Mouse (Mus musculus) liver, embryonic 13.5 days (tissue): ENCODE data around the gene Tmem88b. TPM values are rescaled to one million over a fixed set of nuclear protein-coding genes. Genes with fewer than 3 reads are reported as not detected.
"Not testable (repeated sequence)": the region's sequence is repeated elsewhere in the genome, so short reads cannot be mapped to it uniquely, and the experiment has no call there.

Experiments used
- ATAC-seq: fragments of 200-750 bp; cut with Nextera tagmentation; 2 replicates; pipeline ENCODE4 v1.8.0; 2017; ENCODE audit warnings: low read depth, mild to moderate bottlenecking, moderate number of reproducible peaks, moderate library complexity
- DNase-seq: peaks from one replicate; pipeline ENCODE4 v3.0.0; 2022
- H3K27ac ChIP-seq: fragments of 300-500 bp; sonication (generic); 2 replicates; pipeline ENCODE4 v1.5.1; 2015; ENCODE audit warnings: moderate library complexity, mild to moderate bottlenecking, inconsistent platforms
- H3K27me3 ChIP-seq: fragments of 300-500 bp; sonication (generic); 2 replicates; pipeline ENCODE4 v1.6.1; 2015; ENCODE audit warnings: mild to moderate bottlenecking, inconsistent platforms
- H3K36me3 ChIP-seq: fragments of 300-500 bp; sonication (generic); 2 replicates; pipeline ENCODE4 v1.6.1; 2015; ENCODE audit warnings: mild to moderate bottlenecking, inconsistent platforms
- H3K4me1 ChIP-seq: fragments of 300-500 bp; sonication (generic); replicated peaks from 2 replicates; pipeline ENCODE4 v1.6.1; 2015; ENCODE audit warnings: inconsistent platforms
- H3K4me2 ChIP-seq: fragments of 300-500 bp; sonication (generic); 2 replicates; pipeline ENCODE4 v1.6.1; 2015; ENCODE audit warnings: inconsistent platforms, mild to moderate bottlenecking, moderate library complexity
- H3K4me3 ChIP-seq: fragments of 300-500 bp; sonication (generic); replicated peaks from 2 replicates; pipeline ENCODE4 v1.5.1; 2015; ENCODE audit warnings: mild to moderate bottlenecking, inconsistent platforms
- H3K9ac ChIP-seq: fragments of 300-500 bp; sonication (generic); 2 replicates; pipeline ENCODE4 v1.6.1; 2015; ENCODE audit warnings: mild to moderate bottlenecking, inconsistent platforms
- H3K9me3 ChIP-seq: fragments of 300-500 bp; sonication (generic); replicated peaks from 2 replicates; pipeline ENCODE4 v1.6.1; 2016; ENCODE audit warnings: inconsistent platforms
- WGBS: fragments of 180-500 bp; shearing (Covaris S2); methylation state at CpG from one replicate; pipeline ENCODE4 v1.1.7; 2015; ENCODE audit not compliant: insufficient replicate concordance; 5-methylcytosine and 5-hydroxymethylcytosine counted together
- polyA plus RNA-seq: library from polyadenylated mRNA; unstranded; fragments of >200 nt; fragmentation: Nextera tagmentation; extraction: Ambion mirVana; gene quantifications from 2 replicates; pipeline ENCODE4 v1.2.1, GENCODE M21; 2015

The Tmem88b gene
- polyA plus RNA-seq, 1 experiment from 2014 or later: 0.14 TPM

- H3K4me2 ChIP-seq: peak overlapping the region; percentile 97
- peak overlapping the region; percentile 85 for H3K9ac ChIP-seq
- H3K27me3 ChIP-seq: no peaks in the 10 kb centered on the region
- H3K36me3 ChIP-seq: peaks cover 34% of the 10 kb centered on the region
- H3K27ac ChIP-seq: peak overlapping the region; percentile 71
- DNase-seq: peak; percentile 37
- WGBS: 2% methylated on average over 10 of the region's 10 CpGs
- H3K4me1 ChIP-seq: peaks cover 40% of the 10 kb centered on the region
- no peaks in the 10 kb centered on the region for H3K9me3 ChIP-seq
- ATAC-seq: 0 out of 2 replicates have a peak, but pooled peaks have one; percentile 1
- H3K4me3 ChIP-seq: peak overlapping the region; percentile 82
These were observed 25.6 kb downstream of the Tmem88b start for GRCm38 (mm10) chr4:155759862-155760612.

- no peak overlapping the region for H3K9ac ChIP-seq
- no peak overlapping the region for H3K27ac ChIP-seq
- no peak overlapping the region for H3K4me3 ChIP-seq
- WGBS: 85% methylated on average over 12 of the region's 12 CpGs
- ATAC-seq: no peak
- peaks cover 36% of the 10 kb centered on the region for H3K4me1 ChIP-seq
- H3K4me2 ChIP-seq: no peak overlapping the region
- peaks cover 62% of the 10 kb centered on the region for H3K36me3 ChIP-seq
- H3K9me3 ChIP-seq: no peaks in the 10 kb centered on the region
- no peaks in the 10 kb centered on the region for H3K27me3 ChIP-seq
- no peak for DNase-seq
These were observed 28.7 kb downstream of the Tmem88b start for GRCm38 (mm10) chr4:155757011-155757410.

GRCm38 (mm10) chr4:155746575-155747490 is 38.8 kb downstream of the Tmem88b start:
- H3K36me3 ChIP-seq: peaks cover 100% of the 10 kb centered on the region

GRCm38 (mm10) chr4:155746036-155746548 is 39.6 kb downstream of the Tmem88b start:
- H3K4me1 ChIP-seq: no peaks in the 10 kb centered on the region
- 77% methylated on average over 8 of the region's 8 CpGs for WGBS
- H3K9me3 ChIP-seq: no peaks in the 10 kb centered on the region
- no peaks in the 10 kb centered on the region for H3K27me3 ChIP-seq
- no peak overlapping the region for H3K9ac ChIP-seq
- peaks cover 100% of the 10 kb centered on the region for H3K36me3 ChIP-seq
- no peak for ATAC-seq
- no peak overlapping the region for H3K27ac ChIP-seq
- DNase-seq: no peak
- no peak overlapping the region for H3K4me2 ChIP-seq
- H3K4me3 ChIP-seq: no peak overlapping the region

More at GRCm38 (mm10) chr4:155746575-155747490, 38.8 kb downstream of the Tmem88b start:
- no peak overlapping the region for H3K27ac ChIP-seq
- no peak for DNase-seq
- H3K9me3 ChIP-seq: no peaks in the 10 kb centered on the region
- no peak overlapping the region for H3K4me2 ChIP-seq
- 81% methylated on average over 17 of the region's 17 CpGs for WGBS
- H3K4me1 ChIP-seq: no peaks in the 10 kb centered on the region
- H3K4me3 ChIP-seq: no peak overlapping the region
- no peak for ATAC-seq
- H3K9ac ChIP-seq: no peak overlapping the region
- no peaks in the 10 kb centered on the region for H3K27me3 ChIP-seq

- no peaks in the 10 kb centered on the region for H3K4me1 ChIP-seq
- no peak for DNase-seq
- WGBS: 76% methylated on average over 5 of the region's 5 CpGs
- no peak overlapping the region for H3K4me2 ChIP-seq
- ATAC-seq: no peak
- no peaks in the 10 kb centered on the region for H3K27me3 ChIP-seq
- no peak overlapping the region for H3K9ac ChIP-seq
- H3K27ac ChIP-seq: no peak overlapping the region
- no peak overlapping the region for H3K4me3 ChIP-seq
- peaks cover 100% of the 10 kb centered on the region for H3K36me3 ChIP-seq
- H3K9me3 ChIP-seq: no peaks in the 10 kb centered on the region
These were observed 40.5 kb downstream of the Tmem88b start for GRCm38 (mm10) chr4:155745136-155745535.

- H3K4me3 ChIP-seq: no peak overlapping the region
- no peaks in the 10 kb centered on the region for H3K27me3 ChIP-seq
- DNase-seq (no peak), ATAC-seq (no peak)
- H3K36me3 ChIP-seq: peaks cover 100% of the 10 kb centered on the region
- no peaks in the 10 kb centered on the region for H3K4me1 ChIP-seq
- H3K27ac ChIP-seq: no peak overlapping the region
- H3K4me2 ChIP-seq: no peak overlapping the region
- 87% methylated on average over 8 of the region's 8 CpGs for WGBS
- no peak overlapping the region for H3K9ac ChIP-seq
- H3K9me3 ChIP-seq: no peaks in the 10 kb centered on the region
These were observed 41.2 kb downstream of the Tmem88b start for GRCm38 (mm10) chr4:155744474-155744873.

GRCm38 (mm10) chr4:155742684-155743083 is 43.0 kb downstream of the Tmem88b start:
- H3K36me3 ChIP-seq: peaks cover 84% of the 10 kb centered on the region

GRCm38 (mm10) chr4:155740681-155741080 is 45.0 kb downstream of the Tmem88b start:
- peaks cover 64% of the 10 kb centered on the region for H3K36me3 ChIP-seq
- not testable (repeated sequence) for H3K4me3 ChIP-seq, H3K9ac ChIP-seq, H3K4me2 ChIP-seq, H3K4me1 ChIP-seq, ATAC-seq, H3K27ac ChIP-seq, DNase-seq, H3K27me3 ChIP-seq, H3K9me3 ChIP-seq
- WGBS: 85% methylated on average over 10 of the region's 10 CpGs

More at GRCm38 (mm10) chr4:155742684-155743083, 43.0 kb downstream of the Tmem88b start:
- WGBS: 82% methylated on average over 5 of the region's 5 CpGs
- no peak overlapping the region for H3K4me3 ChIP-seq
- no peak overlapping the region for H3K9ac ChIP-seq
- DNase-seq (no peak), ATAC-seq (no peak)
- no peaks in the 10 kb centered on the region for H3K9me3 ChIP-seq
- H3K27ac ChIP-seq: no peak overlapping the region
- H3K27me3 ChIP-seq: no peaks in the 10 kb centered on the region
- no peak overlapping the region for H3K4me2 ChIP-seq
- H3K4me1 ChIP-seq: peaks cover 3% of the 10 kb centered on the region; the same call in 1 of the 2 replicates

GRCm38 (mm10) chr4:155739741-155740636 is 45.7 kb downstream of the Tmem88b start:
- ATAC-seq: no peak
- WGBS: 82% methylated on average over 37 of the region's 37 CpGs
- Histone ChIP-seq H3K9me3 (no peaks in the 10 kb centered on the region), H3K27ac (no peak overlapping the region), H3K36me3 (peaks cover 57% of the 10 kb centered on the region), H3K4me3 (no peak overlapping the region), H3K4me2 (no peak overlapping the region), H3K9ac (no peak overlapping the region), H3K27me3 (no peaks in the 10 kb centered on the region), H3K4me1 (peaks cover 13% of the 10 kb centered on the region)
- DNase-seq: no peak

GRCm38 (mm10) chr4:155739152-155739551 is 46.5 kb downstream of the Tmem88b start:
- WGBS: 77% methylated on average over 6 of the region's 6 CpGs
- no peak overlapping the region for H3K9ac ChIP-seq
- no peak overlapping the region for H3K27ac ChIP-seq
- H3K4me1 ChIP-seq: peaks cover 19% of the 10 kb centered on the region
- ATAC-seq: no peak
- no peaks in the 10 kb centered on the region for H3K27me3 ChIP-seq
- DNase-seq: no peak
- H3K36me3 ChIP-seq: peaks cover 48% of the 10 kb centered on the region
- H3K9me3 ChIP-seq: no peaks in the 10 kb centered on the region
- H3K4me2 ChIP-seq: no peak overlapping the region
- no peak overlapping the region for H3K4me3 ChIP-seq
